Mouse (Mus musculus) gastrocnemius, adult 18-20 months (tissue): ENCODE measurements around the gene Cers5. TPM values are rescaled to one million over a fixed set of nuclear protein-coding genes. Genes with fewer than 3 reads are reported as not detected.
"Not testable (repeated sequence)": the region's sequence is repeated elsewhere in the genome, so short reads cannot be mapped to it uniquely, and the experiment has no call there.

ENCODE experiments used
- DNase-seq: peaks from one replicate; pipeline ENCODE4 v3.0.0; 2021; ENCODE audit warnings: low spot score
- total RNA-seq, 2 experiments: library from RNA; stranded (reverse); gene quantifications; 2 replicates each; pipeline ENCODE4 v1.2.3; 2021

The Cers5 gene
- total RNA-seq, 2 experiments from 2014 or later = 2.9 to 6.2 TPM

GRCm38 (mm10) chr15:99710221-99711190 lies 62.2 kb downstream of the Cers5 start:
- no peak for DNase-seq

- DNase-seq = no peak
Measured at GRCm38 (mm10) chr15:99708176-99708575, 64.5 kb downstream of the Cers5 start.

- peak; percentile 60 for DNase-seq
Measured at GRCm38 (mm10) chr15:99705440-99706048, 67.1 kb downstream of the Cers5 start, which contains the start of gene Gm17349. Gene Gm17349 (minus strand): TSS chr15:99705490.

GRCm38 (mm10) chr15:99704881-99705280 lies 67.8 kb downstream of the Cers5 start:
- DNase-seq = no peak

GRCm38 (mm10) chr15:99704041-99704681 lies 68.5 kb downstream of the Cers5 start:
- DNase-seq = no peak

GRCm38 (mm10) chr15:99703676-99704040 lies 69.0 kb downstream of the Cers5 start:
- DNase-seq = no peak

GRCm38 (mm10) chr15:99703104-99703503 lies 69.6 kb downstream of the Cers5 start:
- no peak for DNase-seq

- DNase-seq = peak; percentile 93
Measured at GRCm38 (mm10) chr15:99701999-99702900, 70.4 kb downstream of the Cers5 start, which contains the start of gene Smarcd1. Gene Smarcd1 (plus strand): TSS chr15:99702129.

- DNase-seq = not testable (repeated sequence)
Measured at GRCm38 (mm10) chr15:99701640-99701998, 71.1 kb downstream of the Cers5 start.

- no peak for DNase-seq
Measured at GRCm38 (mm10) chr15:99700219-99701106, 72.2 kb downstream of the Cers5 start.

GRCm38 (mm10) chr15:99699715-99700114 lies 73.0 kb downstream of the Cers5 start:
- DNase-seq = no peak

GRCm38 (mm10) chr15:99698533-99699085 lies 74.1 kb downstream of the Cers5 start:
- no peak for DNase-seq

GRCm38 (mm10) chr15:99697309-99697708 lies 75.4 kb downstream of the Cers5 start:
- DNase-seq = no peak

GRCm38 (mm10) chr15:99691976-99692375 lies 80.7 kb downstream of the Cers5 start:
- no peak for DNase-seq

- no peak for DNase-seq
Measured at GRCm38 (mm10) chr15:99690924-99691323, 81.8 kb downstream of the Cers5 start.

GRCm38 (mm10) chr15:99688712-99689111 lies 84.0 kb downstream of the Cers5 start:
- peak; percentile 43 for DNase-seq
